Mouse (Mus musculus): Measurements from ENCODE around the gene Maf.

- no peak for TF ChIP-seq ZC3H11A (IDR thresholded peaks at IDR 0.05; ENCODE audit: borderline replicate concordance, low read depth, low read length)
- TF ChIP-seq ZNF384 (IDR thresholded peaks at IDR 0.05; ENCODE audit: low read depth, low read length): no peak
- TF ChIP-seq CHD2 (IDR thresholded peaks at IDR 0.05; ENCODE audit: low read depth, low read length): no peak
- no peak for TF ChIP-seq HCFC1 (IDR thresholded peaks at IDR 0.05; ENCODE audit: borderline replicate concordance, insufficient read depth, low read length)
- TF ChIP-seq MAFK (IDR thresholded peaks at IDR 0.05; ENCODE audit: insufficient read depth, low read depth, low read length): no peak
These were observed 46.2 kb upstream of the Maf start for GRCm38 (mm10) chr8:115753801-115754200.
